Mouse (Mus musculus) embryonic facial prominence, embryonic 10.5 days (tissue): ENCODE data around the gene Coro2a. TPM values are rescaled to one million over a fixed set of nuclear protein-coding genes. Genes with fewer than 3 reads are reported as not detected.

Experiments used
- DNase-seq: peaks from one replicate; pipeline ENCODE4 v3.0.0-alpha.2; 2017; ENCODE audit warnings: low spot score
- H3K27ac ChIP-seq: fragments of 300-500 bp; sonication (generic); replicated peaks from 2 replicates; pipeline ENCODE4 v1.5.1; 2016; ENCODE audit warnings: mild to moderate bottlenecking
- H3K27me3 ChIP-seq: fragments of 300-500 bp; sonication (generic); replicated peaks from 2 replicates; pipeline ENCODE4 v1.6.1; 2016; ENCODE audit warnings: low read depth, mild to moderate bottlenecking; ENCODE audit not compliant: poor library complexity, severe bottlenecking
- H3K36me3 ChIP-seq: fragments of 300-500 bp; sonication (generic); replicated peaks from 2 replicates; pipeline ENCODE4 v1.6.1; 2016; ENCODE audit warnings: mild to moderate bottlenecking, moderate library complexity
- H3K4me1 ChIP-seq: fragments of 300-500 bp; sonication (generic); 2 replicates; pipeline ENCODE4 v1.6.1; 2016
- H3K4me3 ChIP-seq: fragments of 300-500 bp; sonication (generic); 2 replicates; pipeline ENCODE4 v1.5.1; 2016; ENCODE audit warnings: mild to moderate bottlenecking, moderate library complexity
- H3K9me3 ChIP-seq: fragments of 300-500 bp; sonication (generic); 2 replicates; pipeline ENCODE4 v1.6.1; 2016; ENCODE audit warnings: mild to moderate bottlenecking
- WGBS: fragments of 180-500 bp; shearing (Covaris S2); methylation state at CpG from one replicate; pipeline ENCODE4 v1.1.7; 2016; 5-methylcytosine and 5-hydroxymethylcytosine counted together
- polyA plus RNA-seq: library from polyadenylated mRNA; unstranded; fragments of >200 nt; fragmentation: Nextera tagmentation; extraction: Ambion mirVana; gene quantifications from 2 replicates; pipeline ENCODE4 v1.2.1, GENCODE M21; 2016

The Coro2a gene
- polyA plus RNA-seq, 1 experiment from 2014 or later: 8.5 TPM

DNA sequence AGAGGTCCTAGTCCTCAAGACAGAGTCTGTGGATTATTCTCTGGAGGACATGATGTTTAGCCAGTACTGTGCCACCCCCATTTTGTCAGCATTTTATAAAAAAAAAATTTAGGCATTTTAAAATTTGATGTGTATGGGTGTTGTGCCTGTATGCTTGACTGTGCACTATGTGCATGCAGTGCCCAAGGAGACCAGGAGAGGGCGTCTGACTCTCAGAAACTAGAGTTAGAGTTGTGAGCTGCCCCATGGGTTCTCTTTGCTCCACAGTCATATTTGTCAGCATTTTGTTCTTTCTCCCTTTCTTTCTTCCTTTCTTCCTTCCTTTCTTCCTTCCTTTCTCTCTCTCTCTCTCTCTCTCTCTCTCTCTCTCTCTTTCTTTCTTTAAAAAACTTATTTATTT lies 57.7 kb downstream of the Coro2a start:
- WGBS: 29% methylated on average over 1 of the region's 1 CpGs
- no peaks in the 10 kb centered on the region for H3K36me3 ChIP-seq
- H3K27me3 ChIP-seq: peaks cover 26% of the 10 kb centered on the region
- H3K9me3 ChIP-seq: no peaks in the 10 kb centered on the region
- H3K4me1 ChIP-seq: peaks cover 20% of the 10 kb centered on the region
- H3K27ac ChIP-seq: no peak overlapping the region
- DNase-seq: peak; percentile 17
- no peak overlapping the region for H3K4me3 ChIP-seq

DNA sequence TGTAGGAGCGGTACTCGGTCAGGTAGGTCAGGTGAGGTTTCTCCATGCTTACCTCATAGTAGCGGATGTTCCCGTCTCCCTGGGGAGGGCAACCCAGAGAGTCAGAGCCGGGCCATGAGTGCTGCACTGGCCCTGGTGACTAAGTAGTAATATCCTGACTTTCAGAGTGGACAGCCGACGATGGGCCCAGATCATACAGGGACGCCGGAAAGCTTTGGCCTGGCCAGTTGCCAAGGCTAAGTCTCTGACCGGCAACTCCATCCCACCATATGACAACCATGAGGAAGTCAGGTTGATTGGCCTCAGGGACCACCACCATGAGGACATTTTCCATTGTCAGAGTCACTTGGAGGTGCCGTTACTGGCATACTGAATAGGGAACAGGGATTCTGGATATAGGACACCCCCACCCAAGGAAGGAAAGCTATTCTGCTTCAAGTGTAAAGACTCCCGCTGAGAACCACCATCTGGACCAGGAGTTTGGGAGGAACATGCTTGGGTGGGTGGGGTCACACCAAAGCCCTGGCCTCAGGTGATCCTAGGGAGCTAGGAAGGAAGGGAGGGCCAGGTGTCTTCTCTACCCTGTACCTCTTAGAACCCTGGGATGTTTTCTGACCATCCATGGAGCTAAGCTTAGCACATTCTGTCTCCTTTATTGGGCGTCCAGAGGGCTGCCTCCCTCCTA lies 58.5 kb downstream of the Coro2a start:
- no peak overlapping the region for H3K27ac ChIP-seq
- 95% methylated on average over 13 of the region's 13 CpGs for WGBS
- H3K36me3 ChIP-seq: no peaks in the 10 kb centered on the region
- no peak for DNase-seq
- peaks cover 24% of the 10 kb centered on the region for H3K4me1 ChIP-seq
- H3K27me3 ChIP-seq: peaks cover 31% of the 10 kb centered on the region
- no peak overlapping the region for H3K4me3 ChIP-seq
- no peaks in the 10 kb centered on the region for H3K9me3 ChIP-seq

DNA sequence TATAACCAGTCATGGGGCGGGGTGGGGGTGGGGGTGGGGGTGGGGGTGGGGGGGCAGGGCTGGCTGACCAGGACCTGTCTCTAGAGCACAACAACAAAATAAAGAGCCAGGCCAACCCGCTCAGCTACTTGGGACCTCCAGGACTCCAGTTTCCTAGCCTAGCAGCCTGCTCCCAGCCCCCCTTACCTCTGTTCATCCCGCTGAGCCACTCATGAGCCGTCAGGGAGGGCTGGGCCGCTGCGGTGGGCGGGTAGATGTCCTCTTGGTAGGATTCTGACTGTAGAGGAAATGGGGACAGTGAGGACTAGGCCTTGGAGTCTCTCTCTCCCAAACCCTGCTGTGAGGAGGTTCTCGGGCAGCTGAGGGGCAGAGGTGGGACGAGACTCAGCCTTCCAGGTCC lies 60.3 kb downstream of the Coro2a start:
- H3K4me3 ChIP-seq: no peak overlapping the region
- H3K9me3 ChIP-seq: no peaks in the 10 kb centered on the region
- peaks cover 17% of the 10 kb centered on the region for H3K4me1 ChIP-seq
- WGBS: 37% methylated on average over 9 of the region's 9 CpGs
- H3K27ac ChIP-seq: no peak overlapping the region
- peaks cover 44% of the 10 kb centered on the region for H3K27me3 ChIP-seq
- DNase-seq: no peak
- no peaks in the 10 kb centered on the region for H3K36me3 ChIP-seq

DNA sequence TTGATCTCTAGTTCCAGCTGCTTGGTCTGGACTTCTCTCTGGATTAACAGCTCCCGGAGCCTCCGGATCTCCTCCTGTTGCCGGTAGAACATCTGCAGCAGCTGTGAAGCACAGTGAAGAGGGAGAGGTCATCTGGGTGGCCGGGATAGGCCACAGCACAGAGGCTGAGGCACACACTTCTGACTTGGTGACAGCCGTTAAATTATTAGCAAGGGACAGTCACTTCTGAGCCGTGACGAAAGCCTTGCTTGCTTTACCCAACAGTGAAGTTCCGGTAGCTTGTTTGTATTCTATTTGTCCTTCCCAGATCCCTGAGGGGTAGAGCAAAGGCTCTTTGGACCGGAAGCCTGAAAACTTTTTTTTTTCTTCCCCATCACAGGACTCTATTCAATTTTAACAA lies 62.8 kb downstream of the Coro2a start:
- H3K9me3 ChIP-seq: no peaks in the 10 kb centered on the region
- no peak overlapping the region for H3K4me3 ChIP-seq
- no peak overlapping the region for H3K27ac ChIP-seq
- H3K36me3 ChIP-seq: no peaks in the 10 kb centered on the region
- WGBS: 65% methylated on average over 9 of the region's 9 CpGs
- peaks cover 66% of the 10 kb centered on the region for H3K27me3 ChIP-seq
- no peak for DNase-seq
- H3K4me1 ChIP-seq: peaks cover 29% of the 10 kb centered on the region

DNA sequence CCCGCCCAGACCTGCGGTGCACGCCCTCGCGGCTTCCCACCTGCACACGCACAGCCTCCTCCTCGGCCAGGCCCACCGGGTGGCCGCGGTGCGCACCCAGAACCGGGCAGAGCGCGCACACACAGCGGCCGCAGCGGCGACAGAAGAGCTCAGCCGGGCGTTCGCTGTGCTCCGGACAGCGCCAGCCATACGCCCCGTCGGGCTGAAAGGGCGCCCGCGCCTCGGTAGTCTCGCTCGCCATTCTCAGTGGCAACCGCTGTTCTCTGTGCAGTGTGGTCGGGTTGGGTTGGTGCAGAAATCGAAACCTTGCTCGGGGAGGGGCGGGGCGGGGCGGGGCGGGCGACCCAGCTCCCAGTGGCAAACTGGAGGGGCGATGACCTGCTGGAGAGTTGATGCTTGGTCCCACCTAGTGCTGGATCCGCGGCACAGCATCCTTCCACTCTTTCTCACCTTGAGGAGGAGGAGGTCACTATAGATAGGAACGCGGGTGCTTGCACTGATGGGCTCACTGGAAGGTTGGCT lies 66.1 kb downstream of the Coro2a start, which contains the start of gene Trim14:
Trim14 (minus strand) TSS at position 302 of the 522 bp plus-strand sequence.
- WGBS: under 1% methylated on average over 46 of the region's 46 CpGs
- H3K27ac ChIP-seq: peak within 1 kb of the TSS; percentile 35; the same call in 1 of the 2 replicates
- H3K36me3 ChIP-seq: no peaks in the 10 kb centered on the region
- H3K4me1 ChIP-seq: peaks cover 27% of the 10 kb centered on the region
- peaks cover 93% of the 10 kb centered on the region for H3K27me3 ChIP-seq
- H3K9me3 ChIP-seq: no peaks in the 10 kb centered on the region
- DNase-seq: peak; percentile 74
- peak within 1 kb of the TSS; percentile 60 for H3K4me3 ChIP-seq

DNA sequence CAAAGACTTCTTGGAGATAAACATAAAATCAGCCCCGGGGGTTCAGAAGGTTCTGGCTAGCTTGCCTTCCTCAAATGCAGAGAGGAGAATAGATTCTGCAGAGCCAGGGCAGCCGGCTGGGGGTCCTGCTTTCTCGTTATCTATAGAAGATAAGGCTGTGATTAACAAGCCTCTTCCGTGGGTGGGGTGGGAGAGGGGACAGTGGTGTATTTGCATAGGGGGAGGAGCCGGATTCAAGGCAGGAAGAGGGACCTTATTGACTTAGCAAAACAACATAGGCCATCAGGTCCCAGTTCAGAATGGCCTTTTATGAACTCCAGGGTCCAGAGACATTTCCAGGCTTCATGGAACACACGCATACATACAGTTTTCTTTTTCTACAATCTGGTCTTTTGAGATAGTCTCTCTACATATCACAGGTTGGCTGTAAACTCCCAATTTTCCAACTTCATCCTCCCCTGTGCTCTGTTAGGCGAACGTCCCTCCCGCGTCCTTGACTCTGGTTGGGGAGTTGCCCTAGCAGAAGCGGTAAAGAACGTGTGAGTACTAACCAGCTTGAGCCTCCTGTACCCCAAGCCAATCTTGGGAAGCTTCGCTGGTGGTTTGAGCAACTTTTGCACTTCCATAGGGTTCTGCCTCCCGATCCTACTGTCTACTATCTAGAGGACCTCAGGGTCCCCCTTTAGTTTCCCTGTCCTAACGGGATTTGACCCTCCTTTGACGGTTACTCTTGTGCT lies 66.7 kb downstream of the Coro2a start:
- no peak for DNase-seq
- WGBS: 6% methylated on average over 16 of the region's 16 CpGs
- peaks cover 87% of the 10 kb centered on the region for H3K27me3 ChIP-seq
- no peaks in the 10 kb centered on the region for H3K36me3 ChIP-seq
- H3K27ac ChIP-seq: peak overlapping the region; percentile 35; the same call in 1 of the 2 replicates
- peaks cover 27% of the 10 kb centered on the region for H3K4me1 ChIP-seq
- H3K9me3 ChIP-seq: no peaks in the 10 kb centered on the region
- H3K4me3 ChIP-seq: peak overlapping the region; percentile 60

DNA sequence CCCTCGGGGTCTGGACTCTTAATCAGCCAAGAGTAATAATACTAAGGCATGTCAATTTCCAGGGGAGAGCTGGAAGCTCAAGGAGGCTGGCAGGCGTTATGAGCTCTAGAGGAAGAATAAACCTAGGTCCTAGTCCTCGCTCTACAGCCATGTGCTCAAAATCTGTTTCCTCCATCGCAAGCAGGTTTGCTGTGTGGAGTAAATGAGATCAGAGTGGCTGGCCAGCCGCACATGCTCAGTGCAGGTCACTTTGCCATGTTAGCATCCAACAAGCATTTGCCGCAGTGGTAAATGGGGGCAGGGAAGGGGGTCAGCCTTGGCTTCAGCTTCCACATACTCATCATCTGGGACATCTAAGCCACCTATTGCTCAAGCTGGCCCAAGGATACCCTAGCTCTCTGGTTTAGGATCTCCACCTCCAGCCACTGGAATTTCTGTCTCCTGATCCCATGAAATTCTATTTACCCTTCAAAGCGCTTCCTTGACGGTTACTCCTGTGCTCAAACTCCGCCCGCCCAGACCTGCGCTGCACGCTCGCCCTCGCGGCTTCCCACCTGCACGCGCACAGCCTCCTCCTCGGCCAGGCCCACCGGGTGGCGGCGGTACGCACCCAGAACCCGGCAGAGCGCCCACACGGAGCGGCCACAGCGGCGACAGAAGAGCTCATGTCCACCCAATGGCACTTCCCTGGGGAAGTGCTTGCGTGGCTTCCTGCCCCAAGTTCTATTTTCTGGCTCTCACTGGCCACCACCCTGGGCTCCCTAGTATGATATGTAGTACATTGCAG lies 67.9 kb downstream of the Coro2a start:
- H3K4me1 ChIP-seq: peaks cover 30% of the 10 kb centered on the region
- peaks cover 80% of the 10 kb centered on the region for H3K27me3 ChIP-seq
- peak overlapping the region; percentile 44 for H3K4me3 ChIP-seq
- no peaks in the 10 kb centered on the region for H3K9me3 ChIP-seq
- no peaks in the 10 kb centered on the region for H3K36me3 ChIP-seq
- DNase-seq: peak; percentile 45
- H3K27ac ChIP-seq: no peak overlapping the region; the same call in 1 of the 2 replicates
- WGBS: 10% methylated on average over 29 of the region's 29 CpGs

DNA sequence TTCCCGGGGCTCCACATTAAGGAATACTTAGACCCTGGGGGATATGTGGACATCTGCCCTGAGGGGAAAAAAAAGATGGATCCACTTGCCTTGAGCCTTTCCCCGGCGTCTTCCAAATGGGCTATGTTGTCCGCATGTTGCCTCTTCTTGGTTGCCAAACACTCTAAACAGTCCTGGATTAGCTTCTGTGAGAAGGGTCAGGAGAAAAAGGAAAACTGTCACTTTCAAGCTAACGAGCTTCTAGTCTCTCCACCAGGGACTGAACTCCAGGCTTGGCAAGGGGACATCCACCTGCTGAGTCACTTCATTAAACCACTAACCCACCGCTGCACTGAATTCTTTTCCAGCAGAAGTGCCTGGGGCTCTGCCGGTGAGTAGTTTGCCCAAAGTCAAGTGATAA lies 69.1 kb downstream of the Coro2a start:
- Histone ChIP-seq H3K4me1 (peaks cover 28% of the 10 kb centered on the region), H3K27ac (no peak overlapping the region), H3K9me3 (no peaks in the 10 kb centered on the region), H3K36me3 (no peaks in the 10 kb centered on the region), H3K4me3 (no peak overlapping the region), H3K27me3 (peaks cover 75% of the 10 kb centered on the region)
- WGBS: 71% methylated on average over 7 of the region's 7 CpGs
- no peak for DNase-seq

DNA sequence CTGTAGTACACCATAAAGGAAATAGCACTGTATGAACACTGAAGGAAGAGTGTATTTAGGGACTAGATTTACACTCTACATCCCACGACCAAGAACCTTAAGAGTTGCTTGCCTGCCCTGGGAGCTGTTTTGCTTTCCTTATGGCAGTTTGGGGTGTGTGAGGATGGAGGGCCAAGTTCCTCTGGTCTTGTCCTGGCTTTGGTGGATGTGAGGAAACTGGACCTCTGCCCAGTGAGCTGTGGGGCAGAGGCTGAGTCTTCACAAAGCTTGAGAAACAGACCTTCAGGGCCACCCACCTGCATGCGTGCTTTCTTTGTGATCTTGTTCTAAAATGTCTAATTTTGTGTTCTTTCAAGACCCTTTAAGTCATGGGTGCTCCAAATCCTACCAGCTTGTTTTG lies 69.5 kb downstream of the Coro2a start:
- H3K27me3 ChIP-seq: peaks cover 71% of the 10 kb centered on the region
- 84% methylated on average over 2 of the region's 2 CpGs for WGBS

DNA sequence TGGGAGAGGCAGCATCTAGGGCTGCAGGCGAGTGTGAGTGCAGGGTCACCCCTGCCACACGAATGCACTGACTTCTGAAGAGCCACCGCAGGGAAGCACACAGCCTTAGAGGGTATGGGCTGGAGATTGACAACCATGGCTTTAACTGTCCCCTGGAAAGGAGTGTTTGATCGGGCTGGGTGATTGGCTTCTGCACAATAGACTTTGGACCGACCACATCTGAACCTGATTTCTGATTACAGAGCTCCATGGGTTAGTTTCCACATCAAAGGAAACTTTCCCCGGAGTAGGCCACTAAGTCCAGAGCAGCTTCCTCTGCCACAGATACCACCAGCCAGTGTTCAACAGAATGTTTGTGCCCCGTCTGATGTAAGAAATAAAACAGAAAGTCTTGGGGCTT lies 72.3 kb downstream of the Coro2a start:
- peaks cover 55% of the 10 kb centered on the region for H3K27me3 ChIP-seq
- 48% methylated on average over 7 of the region's 7 CpGs for WGBS

More for the DNA sequence above, 69.5 kb downstream of the Coro2a start:
- H3K27ac ChIP-seq: no peak overlapping the region
- H3K4me1 ChIP-seq: peaks cover 32% of the 10 kb centered on the region
- H3K4me3 ChIP-seq: no peak overlapping the region
- no peak for DNase-seq
- no peaks in the 10 kb centered on the region for H3K9me3 ChIP-seq
- H3K36me3 ChIP-seq: no peaks in the 10 kb centered on the region

DNA sequence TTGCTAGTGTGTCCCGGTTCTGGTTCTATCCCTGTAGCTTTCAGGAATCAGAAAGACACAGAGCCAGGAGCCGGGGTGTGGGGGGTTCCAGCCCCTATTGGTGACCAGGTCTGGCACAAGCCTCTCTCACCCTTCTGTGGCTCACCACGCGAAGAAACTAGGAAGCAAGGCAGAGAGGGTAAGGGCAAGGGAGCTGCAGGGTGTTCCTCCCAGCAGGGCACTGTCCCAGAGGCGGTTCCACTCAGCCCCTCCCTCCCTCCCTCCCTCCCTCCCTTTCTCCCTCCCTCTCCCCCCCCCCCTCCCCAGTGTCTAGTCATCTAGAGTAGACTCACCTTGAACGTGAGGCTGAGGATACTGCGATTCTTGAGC lies 74.5 kb downstream of the Coro2a start:
- Histone ChIP-seq H3K36me3 (no peaks in the 10 kb centered on the region), H3K4me3 (peak overlapping the region; percentile 52), H3K4me1 (peaks cover 13% of the 10 kb centered on the region), H3K9me3 (no peaks in the 10 kb centered on the region), H3K27me3 (peaks cover 33% of the 10 kb centered on the region), H3K27ac (peak overlapping the region; percentile 75)
- no peak for DNase-seq
- WGBS: 4% methylated on average over 7 of the region's 7 CpGs

More for the DNA sequence above, 72.3 kb downstream of the Coro2a start:
- no peak overlapping the region for H3K4me3 ChIP-seq
- H3K36me3 ChIP-seq: no peaks in the 10 kb centered on the region
- H3K27ac ChIP-seq: no peak overlapping the region
- no peaks in the 10 kb centered on the region for H3K9me3 ChIP-seq
- peaks cover 22% of the 10 kb centered on the region for H3K4me1 ChIP-seq
- DNase-seq: no peak

DNA sequence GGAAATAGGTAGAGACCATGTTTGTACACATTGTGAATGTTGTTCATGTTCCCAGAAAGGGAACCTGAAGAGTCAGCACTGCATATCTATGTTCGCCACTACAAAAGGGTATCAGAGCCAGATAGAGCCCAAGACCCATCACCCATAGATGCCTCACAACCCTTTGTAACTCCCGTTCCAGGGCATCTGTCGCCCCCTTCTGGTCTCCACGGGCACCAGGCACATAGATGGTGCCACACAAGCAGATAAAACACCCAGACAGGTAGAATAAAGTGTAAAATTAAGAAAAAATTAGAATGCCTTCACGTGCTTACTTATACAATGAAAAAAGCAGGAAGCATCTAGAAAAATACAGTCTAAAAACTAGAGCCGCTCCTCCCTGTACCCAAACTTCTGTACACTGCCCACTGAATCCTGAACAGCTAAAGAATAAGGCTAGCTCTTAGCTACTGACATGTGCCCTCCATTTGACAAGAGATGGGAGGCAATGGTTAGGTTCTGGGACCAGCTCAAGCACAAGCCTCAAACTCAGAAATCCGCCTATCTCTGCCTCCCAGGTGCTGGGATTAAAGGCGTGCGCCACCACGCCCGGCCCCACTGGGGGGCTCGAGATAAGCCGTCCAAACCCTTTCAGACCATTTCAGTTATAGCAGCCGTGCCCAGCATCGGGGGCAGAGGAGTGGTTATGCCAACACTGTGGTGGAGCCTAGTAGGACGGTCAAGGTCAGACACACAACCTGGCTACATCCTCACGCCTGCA lies 75.0 kb downstream of the Coro2a start:
- peak overlapping the region; percentile 75 for H3K27ac ChIP-seq
- DNase-seq: no peak
- H3K4me1 ChIP-seq: peaks cover 13% of the 10 kb centered on the region
- H3K9me3 ChIP-seq: no peaks in the 10 kb centered on the region
- H3K36me3 ChIP-seq: no peaks in the 10 kb centered on the region
- H3K4me3 ChIP-seq: peak overlapping the region; percentile 52
- peaks cover 28% of the 10 kb centered on the region; the same call in 1 of the 2 replicates for H3K27me3 ChIP-seq
- WGBS: 32% methylated on average over 17 of the region's 17 CpGs
